14 mouse cellular contexts compared by ENCODE assay signal in genomic region chrX:162641764-162642163, GRCm38 (mm10). TPM values are rescaled to one million over a fixed set of nuclear protein-coding genes. Genes with fewer than 3 reads are reported as not detected.
DNase-seq lines count a peak whose midpoint lies in the region; ATAC-seq and TF ChIP-seq lines count a peak whose summit lies in the region.
"Had no signal": no experiment of that assay in that cellular context is flagged by ENCODE, and none has a peak within 500 bp of the region (broad histone marks: within the 10 kb centered on the region; RNA-seq: fewer than 3 reads in every experiment).

No protein-coding gene starts in this region.

- TF ChIP-seq RAD21 in MEL (IDR thresholded peaks at IDR 0.05; ENCODE audit: low read depth, low read length): no peak

- H3K4me1 ChIP-seq in hindbrain, embryonic 15.5 days (replicated peaks): no peaks in the 10 kb centered on the region
- H3K4me1 ChIP-seq in hindbrain, embryonic 11.5 days (replicated peaks; ENCODE audit: control insufficient read depth, insufficient read depth, low read length): no peaks in the 10 kb centered on the region
- peaks cover 17 to 18% of the 10 kb centered on the region in 2 experiments for H3K4me1 ChIP-seq in MEL (ENCODE audit: control insufficient read depth in 1 of 2, insufficient read depth in 2 of 2, low read length in 2 of 2)
- H3K4me1 ChIP-seq in liver, embryonic 15.5 days (replicated peaks): peaks cover 12% of the 10 kb centered on the region
- no peaks in the 10 kb centered on the region for H3K4me1 ChIP-seq in cerebellum, adult 2 months (ENCODE audit: control insufficient read depth, insufficient read depth, low read length)

- H3K4me2 ChIP-seq in hindbrain, embryonic 15.5 days: peak overlapping the region; percentile 66
- H3K4me2 ChIP-seq in hindbrain, embryonic 11.5 days (replicated peaks; ENCODE audit: low read depth, low read length): no peak overlapping the region
- peak overlapping the region; percentile 94 for H3K4me2 ChIP-seq in liver, embryonic 15.5 days

- TF ChIP-seq EP300 in MEL (IDR thresholded peaks at IDR 0.05; ENCODE audit: low read depth in 1 of 2, low read length in 2 of 2): peak; percentile 91 to 93

- no peak for DNase-seq in hindbrain, embryonic 11.5 days (ENCODE audit: low spot score)
- DNase-seq in MEL (ENCODE audit: low read depth, low spot score): peak; percentile 77
- peak; percentile 32 for DNase-seq in c-Kit-positive CD71-positive TER-119-negative erythroid progenitor cells, embryonic 14.5 days (ENCODE audit: low read depth)
- DNase-seq in embryo, embryonic 10 days (ENCODE audit: low spot score): no peak
- DNase-seq in cerebellum, adult 2 months: no peak
- DNase-seq in right cerebral cortex, adult 18-20 months: no peak
- DNase-seq: adrenal gland, adult 2 months; cerebellum, adult 9-11 months; heart, postnatal 14 days; kidney, adult 11 months; kidney, postnatal 36 days had no signal

- TF ChIP-seq CTCF in MEL (IDR thresholded peaks at IDR 0.05 in 2 of 3, conservative IDR thresholded peaks at IDR 0.05 in 1 of 3; ENCODE audit: control insufficient read depth in 1 of 3, insufficient read depth in 1 of 3, low read depth in 2 of 3, low read length in 3 of 3, poor library complexity in 1 of 3, severe bottlenecking in 1 of 3): no peak
- TF ChIP-seq CTCF in cerebellum, adult 2 months (IDR thresholded peaks at IDR 0.05; ENCODE audit: borderline replicate concordance, insufficient read depth, low read depth, low read length): no peak

- 68% methylated on average over 4 of the region's 4 CpGs for WGBS in hindbrain, embryonic 15.5 days
- 79% methylated on average over 4 of the region's 4 CpGs for WGBS in hindbrain, embryonic 11.5 days
- 30% methylated on average over 4 of the region's 4 CpGs for WGBS in liver, embryonic 15.5 days (ENCODE audit: insufficient replicate concordance)
- WGBS in cerebellum, adult 2 months: 80% methylated on average over 4 of the region's 4 CpGs

- peaks cover 2% of the 10 kb centered on the region for H3K79me2 ChIP-seq in MEL (ENCODE audit: control insufficient read depth, insufficient read depth, low read length, poor library complexity)

- H3K27me3 ChIP-seq in hindbrain, embryonic 15.5 days: no peaks in the 10 kb centered on the region
- peaks cover 4% of the 10 kb centered on the region for H3K27me3 ChIP-seq in hindbrain, embryonic 11.5 days (ENCODE audit: control insufficient read depth, insufficient read depth, low read length)
- H3K27me3 ChIP-seq in MEL (ENCODE audit: control insufficient read depth in 1 of 2, insufficient read depth in 2 of 2, low read length in 2 of 2): no peaks in the 10 kb centered on the region
- H3K27me3 ChIP-seq in liver, embryonic 15.5 days: 0 out of 2 replicates have a peak, but pooled peaks cover 2% of the 10 kb centered on the region
- no peaks in the 10 kb centered on the region for H3K27me3 ChIP-seq in cerebellum, adult 2 months (ENCODE audit: control insufficient read depth, insufficient read depth, low read length)

- no peak overlapping the region for H3K27ac ChIP-seq in hindbrain, embryonic 15.5 days (replicated peaks)
- H3K27ac ChIP-seq in hindbrain, embryonic 11.5 days (ENCODE audit: low read depth, low read length): no peak overlapping the region
- peak overlapping the region; percentile 88 for H3K27ac ChIP-seq in MEL (ENCODE audit: control insufficient read depth, low read depth, low read length)
- H3K27ac ChIP-seq in liver, embryonic 15.5 days (replicated peaks): peak overlapping the region; percentile 71; the same call in 1 of the 2 replicates
- no peak overlapping the region for H3K27ac ChIP-seq in cerebellum, adult 2 months (ENCODE audit: insufficient read depth, low read length)

- H3K9me3 ChIP-seq in hindbrain, embryonic 15.5 days: no peaks in the 10 kb centered on the region
- H3K9me3 ChIP-seq in hindbrain, embryonic 11.5 days (ENCODE audit: control insufficient read depth, low read length): no peaks in the 10 kb centered on the region
- no peaks in the 10 kb centered on the region for H3K9me3 ChIP-seq in MEL (replicated peaks; ENCODE audit: insufficient read depth, low read length)
- H3K9me3 ChIP-seq in liver, embryonic 15.5 days (replicated peaks): no peaks in the 10 kb centered on the region

- H3K36me3 ChIP-seq in hindbrain, embryonic 15.5 days: no peaks in the 10 kb centered on the region
- no peaks in the 10 kb centered on the region for H3K36me3 ChIP-seq in hindbrain, embryonic 11.5 days (ENCODE audit: control insufficient read depth, insufficient read depth, low read length)
- peaks cover 0 to 25% of the 10 kb centered on the region in 2 experiments; a peak in 2 of 4 replicates for H3K36me3 ChIP-seq in MEL (ENCODE audit: control insufficient read depth in 1 of 2, insufficient read depth in 2 of 2, low read length in 2 of 2)
- H3K36me3 ChIP-seq in liver, embryonic 15.5 days (replicated peaks): no peaks in the 10 kb centered on the region

- ATAC-seq in hindbrain, embryonic 15.5 days (ENCODE audit: low FRiP score, low read depth): no peak
- ATAC-seq in hindbrain, embryonic 11.5 days (ENCODE audit: low FRiP score): no peak
- no peak for ATAC-seq in liver, embryonic 15.5 days (ENCODE audit: insufficient read depth)
- ATAC-seq: Patski had no signal

- no peak; a peak in 1 of 4 replicates for TF ChIP-seq POLR2A in MEL (IDR thresholded peaks at IDR 0.05; ENCODE audit: control insufficient read depth in 1 of 2, insufficient read depth in 1 of 2, low read depth in 1 of 2, low read length in 2 of 2, poor library complexity in 1 of 2)
- TF ChIP-seq POLR2A in cerebellum, adult 2 months (IDR thresholded peaks at IDR 0.05; ENCODE audit: borderline replicate concordance, insufficient read depth, low read length): no peak

- H3K9ac ChIP-seq in hindbrain, embryonic 15.5 days: no peak overlapping the region
- H3K9ac ChIP-seq in hindbrain, embryonic 11.5 days (ENCODE audit: low read depth, low read length): no peak overlapping the region
- H3K9ac ChIP-seq in MEL (ENCODE audit: control insufficient read depth, low read depth, low read length, poor library complexity, severe bottlenecking): peak overlapping the region; percentile 52; the same call in 1 of the 2 replicates
- no peak overlapping the region for H3K9ac ChIP-seq in liver, embryonic 15.5 days

- peak overlapping the region; percentile 67 for H3K4me3 ChIP-seq in hindbrain, embryonic 15.5 days
- no peak overlapping the region for H3K4me3 ChIP-seq in hindbrain, embryonic 11.5 days (ENCODE audit: low read depth, low read length)
- H3K4me3 ChIP-seq in MEL (ENCODE audit: control insufficient read depth in 1 of 2, insufficient read depth in 1 of 2, low read depth in 2 of 2, low read length in 2 of 2): peak overlapping the region; percentile 58 to 79; a peak in 3 of 4 replicates
- peak overlapping the region; percentile 70 for H3K4me3 ChIP-seq in liver, embryonic 15.5 days (replicated peaks)
- no peak overlapping the region for H3K4me3 ChIP-seq in cerebellum, adult 2 months (replicated peaks; ENCODE audit: insufficient read depth, low read depth, low read length)

TF ChIP-seq in MEL, 35 proteins besides CTCF, POLR2A, EP300 and RAD21 (continues in another document):
- TF ChIP-seq MAZ (IDR thresholded peaks at IDR 0.05; ENCODE audit: low read depth, low read length): no peak
- no peak for TF ChIP-seq MEF2A (IDR thresholded peaks at IDR 0.05; ENCODE audit: extremely low read depth, insufficient replicate concordance, low read depth, low read length, poor library complexity, severe bottlenecking)
- TF ChIP-seq USF2 (IDR thresholded peaks at IDR 0.05; ENCODE audit: borderline replicate concordance in 1 of 2, insufficient read depth in 1 of 2, low read depth in 1 of 2, low read length in 2 of 2): no peak
- no peak for TF ChIP-seq SMC3 (IDR thresholded peaks at IDR 0.05; ENCODE audit: low read depth, low read length)
- TF ChIP-seq GATA1 (IDR thresholded peaks at IDR 0.05; ENCODE audit: low read depth, low read length): peak; percentile 95
- peak; percentile 34 for TF ChIP-seq TAL1 (IDR thresholded peaks at IDR 0.05; ENCODE audit: low read length)
- TF ChIP-seq ELF1 (IDR thresholded peaks at IDR 0.05; ENCODE audit: low read depth, low read length): no peak; the same call in 1 of the 2 replicates
- no peak for TF ChIP-seq ZMIZ1 (IDR thresholded peaks at IDR 0.05; ENCODE audit: low read depth, low read length)
- TF ChIP-seq MXI1 (IDR thresholded peaks at IDR 0.05; ENCODE audit: low read depth, low read length): peak; percentile 66
- peak; percentile 89 for TF ChIP-seq ETS1 (IDR thresholded peaks at IDR 0.05; ENCODE audit: low read depth, low read length)
- peak; percentile 1; the same call in 1 of the 2 replicates for TF ChIP-seq NELFE (IDR thresholded peaks at IDR 0.05; ENCODE audit: low read depth, low read length)
- TF ChIP-seq TBP (IDR thresholded peaks at IDR 0.05; ENCODE audit: low read depth, low read length): 0 out of 2 replicates have a peak, but pooled peaks have one; percentile 12
- 0 out of 2 replicates have a peak, but pooled peaks have one; percentile 38 for TF ChIP-seq HCFC1 (IDR thresholded peaks at IDR 0.05; ENCODE audit: low read depth, low read length)
- peak; percentile 84; the same call in 1 of the 2 replicates for TF ChIP-seq RCOR1 (IDR thresholded peaks at IDR 0.05; ENCODE audit: low read depth, low read length)
- TF ChIP-seq USF1 (IDR thresholded peaks at IDR 0.05; ENCODE audit: low read depth, low read length): no peak
- TF ChIP-seq MYB (IDR thresholded peaks at IDR 0.05; ENCODE audit: low read depth, low read length): peak; percentile 89
- no peak for TF ChIP-seq CHD1 (IDR thresholded peaks at IDR 0.05; ENCODE audit: low read depth, low read length)
- TF ChIP-seq TCF12 (IDR thresholded peaks at IDR 0.05; ENCODE audit: low read depth, low read length): peak; percentile 86
- no peak for TF ChIP-seq ZKSCAN1 (IDR thresholded peaks at IDR 0.05; ENCODE audit: low read depth, low read length)
- TF ChIP-seq SIN3A (IDR thresholded peaks at IDR 0.05; ENCODE audit: low read length): peak; percentile 72
- TF ChIP-seq ZC3H11A (IDR thresholded peaks at IDR 0.05; ENCODE audit: low read depth, low read length): no peak
- TF ChIP-seq ZNF384 (IDR thresholded peaks at IDR 0.05; ENCODE audit: low read depth, low read length): peak; percentile 31; the same call in 1 of the 2 replicates
- no peak for TF ChIP-seq KAT2A (conservative IDR thresholded peaks at IDR 0.05; ENCODE audit: low read depth, low read length)

RNA-seq across cellular contexts. Expression of gene Reps2, which starts 1.7 kb away (rescaled TPM):
- polyA plus RNA-seq in hindbrain, embryonic 15.5 days (2015; fragmentation: Nextera tagmentation; extraction: Ambion mirVana): 3.2 and 3.4 TPM in 2 replicates
- polyA plus RNA-seq in hindbrain, embryonic 11.5 days (2014; fragmentation: Nextera tagmentation; extraction: Ambion mirVana): 0.82 and 1.1 TPM in 2 replicates
- 2.1 and 2.2 TPM in 2 replicates for total RNA-seq in MEL (2012; rRNA removed)
- polyA plus RNA-seq in MEL (2012; ENCODE audit: insufficient read depth in 1 of 2, insufficient read length in 2 of 2, low read depth in 1 of 2, low replicate concordance in 2 of 2, missing spikeins in 1 of 2): 1 to 10 TPM in 1 of 2 experiments, not detected in 1; 2.8 TPM
- 0.70 and 1.4 TPM in 2 replicates for polyA plus RNA-seq in liver, embryonic 15.5 days (2015; fragmentation: Nextera tagmentation; extraction: Ambion mirVana)
- polyA plus RNA-seq in cerebellum, adult 2 months (2012; rRNA removed): 24.6 and 24.8 TPM in 2 replicates

Comparison
In these comparisons a context has a peak if more than half of its experiments do, and no peak if none do; other contexts are left out.
1. H3K4me3 ChIP-seq: peak in hindbrain, embryonic 15.5 days (single experiment), MEL (2 of 2) and liver, embryonic 15.5 days (single experiment); none in hindbrain, embryonic 11.5 days (single experiment) and cerebellum, adult 2 months (single experiment).
2. H3K27ac ChIP-seq: peak in MEL (single experiment) and liver, embryonic 15.5 days (single experiment); none in hindbrain, embryonic 15.5 days (single experiment), hindbrain, embryonic 11.5 days (single experiment) and cerebellum, adult 2 months (single experiment).
3. DNase-seq: peak in MEL (single experiment) and c-Kit-positive CD71-positive TER-119-negative erythroid progenitor cells, embryonic 14.5 days (single experiment); none in hindbrain, embryonic 11.5 days (single experiment), embryo, embryonic 10 days (single experiment), cerebellum, adult 2 months (0 of 2) and right cerebral cortex, adult 18-20 months (single experiment).